Mouse (Mus musculus) kidney, postnatal 10 days (tissue): ENCODE measurements at regions not wholly inside any gene's neighbourhood (a gene's known extent, or its start where the extent isn't known, plus 50 kb on each side); places are given as distances from the start of the nearest gene placed in this dataset.
A peak's percentile ranks its signal among the peaks of the same experiment; 100 is the strongest.

ENCODE experiments used
- DNase-seq: peaks from one replicate; pipeline ENCODE4 v3.0.0; 2021; ENCODE audit warnings: mixed read lengths

GRCm38 (mm10) chr3:133751565-133751964, 206.6 kb upstream of the Tet2 start:
- no peak for DNase-seq

- no peak for DNase-seq
Observed at GRCm38 (mm10) chr3:133753041-133753440, 208.1 kb upstream of the Tet2 start.

GRCm38 (mm10) chr3:133754006-133754910, 209.3 kb upstream of the Tet2 start:
- peak; percentile 20 for DNase-seq

GRCm38 (mm10) chr3:133754911-133755259, 209.9 kb upstream of the Tet2 start:
- DNase-seq, result peak; percentile 75

- no peak for DNase-seq
Observed at GRCm38 (mm10) chr3:133757756-133758420, 212.9 kb upstream of the Tet2 start.

GRCm38 (mm10) chr3:133758421-133758820, 213.5 kb upstream of the Tet2 start:
- DNase-seq, result no peak

GRCm38 (mm10) chr3:133759611-133760010, 214.7 kb upstream of the Tet2 start:
- DNase-seq, result no peak

- no peak for DNase-seq
Observed at GRCm38 (mm10) chr3:133760221-133760620, 215.3 kb upstream of the Tet2 start.

- DNase-seq, result no peak
Observed at GRCm38 (mm10) chr3:133763721-133764120, 218.8 kb upstream of the Tet2 start.

- DNase-seq, result no peak
Observed at GRCm38 (mm10) chr3:133773490-133773889, 228.6 kb upstream of the Tet2 start.

GRCm38 (mm10) chr3:133774229-133774628, 229.3 kb upstream of the Tet2 start:
- DNase-seq, result no peak

GRCm38 (mm10) chr3:133776013-133776412, 231.1 kb upstream of the Tet2 start:
- DNase-seq, result no peak

GRCm38 (mm10) chr3:133779161-133779789, 234.3 kb upstream of the Tet2 start:
- DNase-seq, result no peak

GRCm38 (mm10) chr3:133783060-133783459, 238.1 kb upstream of the Tet2 start:
- DNase-seq, result no peak

GRCm38 (mm10) chr3:133791361-133791760, 246.4 kb upstream of the Tet2 start:
- no peak for DNase-seq

- no peak for DNase-seq
Observed at GRCm38 (mm10) chr3:133809007-133809552, 264.1 kb upstream of the Tet2 start.

GRCm38 (mm10) chr3:133818966-133819700, 274.2 kb upstream of the Tet2 start:
- no peak for DNase-seq

- no peak for DNase-seq
Observed at GRCm38 (mm10) chr3:133833739-133834391, 288.9 kb upstream of the Tet2 start.

GRCm38 (mm10) chr3:133834459-133834858, 289.5 kb upstream of the Tet2 start:
- no peak for DNase-seq

- DNase-seq, result no peak
Observed at GRCm38 (mm10) chr3:133846301-133846700, 301.4 kb upstream of the Tet2 start.

- no peak for DNase-seq
Observed at GRCm38 (mm10) chr3:133874383-133874782, 329.4 kb upstream of the Tet2 start.

- DNase-seq, result peak; percentile 84
Observed at GRCm38 (mm10) chr3:133876439-133877072, 331.6 kb upstream of the Tet2 start.
